Mouse (Mus musculus) embryonic fibroblast, embryonic 13.5 days (primary cell): ENCODE results near the gene Serinc2.

Source experiments
- CTCF ChIP-seq: IDR thresholded peaks from 2 replicates; pipeline ENCODE4 v1.5.1; 2011; ENCODE audit warnings: mild to moderate bottlenecking, control low read depth, low read length, moderate library complexity, borderline replicate concordance; ENCODE audit not compliant: insufficient read depth
- POLR2A ChIP-seq: IDR thresholded peaks from 2 replicates; pipeline ENCODE4 v1.6.1; 2011; ENCODE audit warnings: low read depth, mild to moderate bottlenecking, control low read depth, low read length, moderate library complexity

DNA sequence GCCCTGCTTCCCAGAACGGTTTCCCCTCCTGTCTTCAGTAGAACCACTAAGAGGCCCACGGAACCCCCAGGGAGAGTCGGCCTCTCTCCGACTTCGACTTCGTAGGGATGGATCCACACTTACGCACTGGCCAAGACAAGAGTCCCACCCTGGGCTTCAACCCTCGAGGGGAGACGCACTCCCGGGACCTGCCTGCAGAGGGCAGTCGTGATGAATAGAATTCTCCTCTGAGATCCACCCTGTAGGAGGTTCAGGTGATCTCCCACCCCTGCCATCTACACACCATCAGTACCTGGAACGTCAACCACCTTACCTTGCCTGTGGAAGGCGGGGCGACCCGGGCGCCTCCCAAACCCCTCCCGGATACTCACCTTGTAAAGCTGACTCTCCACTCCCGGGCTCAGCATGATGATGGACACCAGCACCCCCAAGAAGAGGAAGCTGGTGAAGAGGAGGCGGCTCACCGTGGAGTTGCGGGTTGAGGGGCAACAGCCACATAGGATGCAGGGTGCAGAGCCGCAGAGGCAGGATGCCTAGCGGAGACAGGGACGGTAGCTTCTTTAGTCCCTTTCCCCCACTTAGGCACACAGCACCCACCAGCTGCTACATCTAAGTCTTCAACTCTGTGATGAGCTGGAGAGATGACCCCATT, 14.2 kb downstream of the Serinc2 start:
- TF ChIP-seq POLR2A, result no peak
- peak; percentile 60 for TF ChIP-seq CTCF
